Mouse (Mus musculus): ENCODE data around the gene Nat10.

GRCm38 (mm10) chr2:103742821-103743220 lies 18.2 kb downstream of the Nat10 start:
- TF ChIP-seq POLR2A (IDR thresholded peaks at IDR 0.05; ENCODE audit: insufficient read depth, low read depth, low read length), result no peak
- no peak for TF ChIP-seq CTCF (IDR thresholded peaks at IDR 0.05)

Measured in heart, adult 2 months (tissue).